Mouse (Mus musculus) C2C12 (cell line): ENCODE results near the gene Pigt. TPM values are rescaled to one million over a fixed set of nuclear protein-coding genes. Genes with fewer than 3 reads are reported as not detected.
A peak's percentile ranks its signal among the peaks of the same experiment; 100 is the strongest.

Experiments
- H3K27me3 ChIP-seq: one replicate; pipeline ENCODE4 v1.6.1; 2011; ENCODE audit not compliant: control insufficient read depth, insufficient read depth, insufficient read length
- H3K36me3 ChIP-seq: one replicate; pipeline ENCODE4 v1.6.1; 2011; ENCODE audit not compliant: control insufficient read depth, insufficient read depth
- H3K4me3 ChIP-seq: one replicate; pipeline ENCODE4 v1.5.1; 2011; ENCODE audit warnings: mild to moderate bottlenecking, control low read depth; ENCODE audit not compliant: poor library complexity, insufficient read depth, severe bottlenecking
- H3K79me2 ChIP-seq: one replicate; pipeline ENCODE4 v1.6.1; 2011; ENCODE audit not compliant: control insufficient read depth, insufficient read depth
- H3K79me3 ChIP-seq: one replicate; pipeline ENCODE4 v1.6.1; 2011; ENCODE audit warnings: low read depth, control low read depth
- H3ac ChIP-seq: one replicate; pipeline ENCODE3; 2011; ENCODE audit warnings: low read depth; ENCODE audit not compliant: control insufficient read depth, insufficient read length
- CEBPB ChIP-seq: IDR thresholded peaks from one replicate; pipeline ENCODE4 v1.6.1; 2011; ENCODE audit warnings: low read depth, mild to moderate bottlenecking, control low read depth, moderate library complexity
- CTCF ChIP-seq: IDR thresholded peaks from one replicate; pipeline ENCODE4 v1.5.1; 2011; ENCODE audit not compliant: control insufficient read depth, insufficient read depth, insufficient read length
- FOSL1 ChIP-seq: IDR thresholded peaks from one replicate; pipeline ENCODE4 v1.8.0; 2011; ENCODE audit warnings: mild to moderate bottlenecking, low read length; ENCODE audit not compliant: poor library complexity, insufficient read depth, severe bottlenecking
- MAX ChIP-seq: IDR thresholded peaks from one replicate; pipeline ENCODE4 v1.6.1; 2011; ENCODE audit warnings: mild to moderate bottlenecking, control low read depth
- MYOD1 ChIP-seq: IDR thresholded peaks from one replicate; pipeline ENCODE4 v1.6.1; 2011; ENCODE audit warnings: low read depth; ENCODE audit not compliant: control insufficient read depth, insufficient read length
- MYOG ChIP-seq: IDR thresholded peaks from one replicate; pipeline ENCODE4 v1.6.1; 2011; ENCODE audit not compliant: control insufficient read depth, insufficient read length; ENCODE audit errors: extremely low read depth
- USF1 ChIP-seq: IDR thresholded peaks from one replicate; pipeline ENCODE4 v1.6.1; 2011; ENCODE audit warnings: low read depth, mild to moderate bottlenecking, control low read depth, moderate library complexity
- polyA plus RNA-seq: library from polyadenylated mRNA; unstranded; fragments of >200 nt; fragmentation: generic; extraction: Trizol; gene quantifications from one replicate; pipeline ENCODE4 v1.2.1, GENCODE M21; 2012; ENCODE audit warnings: missing spikeins

Pigt gene
- polyA plus RNA-seq, 1 experiment = 74.3 TPM

DNA sequence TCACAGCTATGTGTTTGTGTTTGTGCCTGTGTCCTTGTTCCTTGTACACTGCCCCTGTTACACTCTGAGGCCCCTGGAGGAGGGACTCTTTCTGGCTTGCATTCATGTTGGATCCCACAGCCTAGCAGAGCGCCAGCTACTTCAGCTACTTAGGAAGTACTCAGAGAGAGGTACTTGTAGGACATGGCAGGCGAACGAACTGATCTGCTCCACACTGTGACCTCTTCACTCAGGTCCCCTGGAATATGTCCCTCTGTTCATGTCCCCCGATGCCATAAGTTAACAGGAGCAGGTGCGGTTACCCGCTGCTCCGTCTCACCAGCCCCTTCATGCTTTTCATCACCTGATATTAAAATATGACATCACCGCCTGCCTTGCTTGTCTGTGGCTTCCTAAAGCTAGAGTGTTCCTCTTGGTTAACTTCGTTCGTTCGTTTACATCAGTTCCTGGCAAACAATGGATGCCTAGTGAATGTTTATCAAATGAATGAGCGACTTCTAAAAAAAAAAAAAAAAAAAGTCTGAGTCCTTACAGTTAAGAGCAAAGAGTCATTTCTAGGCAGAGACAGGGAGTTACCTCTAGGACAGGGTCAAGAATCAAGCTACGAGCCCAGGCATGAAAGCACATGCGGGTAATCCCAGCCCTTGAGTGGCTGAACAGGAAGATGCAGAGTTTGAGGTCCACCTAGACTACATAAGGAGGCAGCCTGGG, 44.1 kb upstream of the Pigt start:
- TF ChIP-seq MYOG (no peak), CEBPB (no peak), USF1 (no peak)
- no peaks in the 10 kb centered on the region for H3K79me2 ChIP-seq
- H3K79me3 ChIP-seq = no peaks in the 10 kb centered on the region
- H3K36me3 ChIP-seq = no peaks in the 10 kb centered on the region
- no peak overlapping the region for H3K4me3 ChIP-seq
- H3K27me3 ChIP-seq = no peaks in the 10 kb centered on the region
- H3ac ChIP-seq = no peak overlapping the region

DNA sequence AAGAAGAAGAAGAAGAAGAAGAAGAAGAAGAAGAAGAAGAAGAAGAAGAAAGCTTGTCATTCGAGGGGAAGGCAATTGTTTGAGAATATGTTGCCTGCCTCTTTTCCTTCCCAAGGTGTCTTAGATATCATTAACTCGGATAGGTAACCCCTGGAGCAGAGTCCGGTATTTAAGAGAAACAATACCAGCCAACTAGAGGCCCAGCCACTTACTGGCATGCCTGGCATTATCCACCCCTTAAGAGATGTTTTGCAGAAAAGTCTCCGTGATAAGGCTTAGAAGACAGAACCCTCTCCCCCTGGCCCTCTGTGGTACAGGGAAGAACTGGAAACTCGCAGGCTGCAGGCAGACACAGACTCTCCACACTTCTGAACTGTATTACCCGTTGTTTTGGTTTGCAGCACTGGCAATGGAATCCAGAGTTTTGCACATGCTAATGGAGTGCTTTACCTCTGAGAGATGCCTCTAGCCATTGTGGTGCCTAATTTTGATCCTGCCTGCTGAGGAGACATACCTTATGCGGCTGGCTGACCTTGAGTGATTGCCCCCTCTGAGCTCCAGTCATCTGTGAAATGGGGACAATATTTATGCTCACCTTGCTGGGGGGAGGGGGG, 43.3 kb upstream of the Pigt start:
- TF ChIP-seq MAX (no peak), CEBPB (no peak), MYOG (no peak), USF1 (no peak), CTCF (no peak), MYOD1 (no peak), FOSL1 (no peak)
- no peaks in the 10 kb centered on the region for H3K79me2 ChIP-seq
- H3K27me3 ChIP-seq = no peaks in the 10 kb centered on the region
- no peaks in the 10 kb centered on the region for H3K79me3 ChIP-seq
- H3K36me3 ChIP-seq = no peaks in the 10 kb centered on the region
- H3ac ChIP-seq = no peak overlapping the region
- H3K4me3 ChIP-seq = no peak overlapping the region

DNA sequence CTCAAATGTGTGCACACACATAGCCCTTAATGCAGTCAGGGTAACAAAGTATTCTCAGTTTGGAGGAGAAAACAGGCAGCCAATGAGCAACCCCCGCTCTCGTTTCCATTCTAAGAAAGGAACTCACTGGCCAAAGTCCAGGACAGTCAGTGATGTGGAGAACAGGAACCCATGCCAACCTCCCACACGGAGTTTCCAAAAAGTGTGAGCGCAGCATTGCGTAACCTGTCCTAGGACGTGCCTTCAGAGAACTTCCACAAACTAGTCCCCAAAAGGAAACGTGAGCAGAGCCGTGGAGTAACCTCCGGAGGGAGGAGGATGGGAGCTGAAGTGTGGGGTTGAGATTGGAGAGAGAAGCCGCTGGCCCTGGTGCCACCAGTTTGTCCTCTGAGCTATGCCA, 42.5 kb upstream of the Pigt start:
- Histone ChIP-seq H3K27me3 (no peaks in the 10 kb centered on the region), H3K36me3 (no peaks in the 10 kb centered on the region), H3K79me3 (no peaks in the 10 kb centered on the region), H3K4me3 (no peak overlapping the region), H3ac (no peak overlapping the region), H3K79me2 (no peaks in the 10 kb centered on the region)
- TF ChIP-seq MYOD1 = no peak
- no peak for TF ChIP-seq MYOG
- TF ChIP-seq CEBPB = peak; percentile 98
- no peak for TF ChIP-seq MAX

DNA sequence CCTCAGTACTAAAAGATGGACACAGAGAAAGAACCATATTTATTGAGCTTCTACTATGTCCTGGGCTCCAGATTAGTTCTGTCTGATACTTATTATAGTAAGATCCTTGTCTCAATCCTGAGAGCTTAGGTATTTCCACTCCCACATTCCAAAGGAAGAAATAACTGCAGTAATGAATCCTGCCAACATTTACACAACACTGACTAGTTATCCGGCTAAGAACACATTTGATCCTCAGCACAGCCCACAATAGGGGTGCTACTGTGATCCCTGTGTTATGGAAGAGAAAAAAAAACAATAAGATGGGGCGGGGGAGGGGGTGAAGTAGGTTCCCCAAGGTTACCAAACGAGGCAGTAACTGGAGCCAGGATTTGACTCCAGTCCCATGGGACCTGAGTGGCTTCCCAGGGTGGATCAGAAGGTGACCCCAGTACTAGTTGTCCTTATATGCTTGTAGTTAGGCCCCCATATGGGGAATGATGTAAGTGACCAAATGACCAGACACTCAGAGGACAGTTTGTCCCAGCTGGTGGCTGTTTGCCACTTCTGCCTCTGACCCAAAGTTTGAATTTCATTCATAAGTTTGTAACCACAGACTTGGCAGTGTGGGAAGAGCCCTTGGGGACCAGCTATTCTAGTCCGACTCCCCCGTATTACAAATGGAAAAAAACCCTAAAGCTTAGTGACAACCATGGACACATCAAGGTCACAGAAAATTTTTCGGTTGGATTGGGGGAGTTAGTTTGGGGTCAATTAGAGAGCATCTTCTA, 41.7 kb upstream of the Pigt start:
- Histone ChIP-seq H3K27me3 (no peaks in the 10 kb centered on the region), H3K79me2 (no peaks in the 10 kb centered on the region), H3K36me3 (no peaks in the 10 kb centered on the region), H3K4me3 (no peak overlapping the region), H3ac (no peak overlapping the region), H3K79me3 (no peaks in the 10 kb centered on the region)
- TF ChIP-seq MYOD1 (no peak), MAX (no peak)

DNA sequence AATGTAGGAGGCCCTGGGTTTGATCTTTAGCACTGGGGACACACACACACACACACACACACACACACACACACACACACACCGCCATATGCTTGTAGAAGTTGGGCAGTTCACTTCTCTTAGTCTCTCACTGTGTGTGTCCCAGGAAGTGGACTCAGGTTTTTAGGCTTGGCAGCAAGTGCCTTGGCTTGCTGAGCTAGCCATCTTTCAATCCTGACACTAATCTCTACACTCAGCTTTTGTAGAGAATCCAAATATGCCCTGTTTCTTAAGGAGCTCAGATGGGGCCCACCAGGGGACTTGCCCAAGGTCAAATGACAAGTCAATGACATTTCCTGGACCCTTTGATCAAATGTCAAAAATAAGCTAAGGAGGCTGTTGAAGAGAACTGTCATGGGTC, 40.9 kb upstream of the Pigt start:
- H3K4me3 ChIP-seq = no peak overlapping the region
- peaks cover 2% of the 10 kb centered on the region for H3K79me3 ChIP-seq
- no peak overlapping the region for H3ac ChIP-seq
- peaks cover 4% of the 10 kb centered on the region for H3K79me2 ChIP-seq
- TF ChIP-seq CEBPB = no peak
- TF ChIP-seq MAX = no peak
- no peak for TF ChIP-seq CTCF
- H3K36me3 ChIP-seq = no peaks in the 10 kb centered on the region
- H3K27me3 ChIP-seq = no peaks in the 10 kb centered on the region

DNA sequence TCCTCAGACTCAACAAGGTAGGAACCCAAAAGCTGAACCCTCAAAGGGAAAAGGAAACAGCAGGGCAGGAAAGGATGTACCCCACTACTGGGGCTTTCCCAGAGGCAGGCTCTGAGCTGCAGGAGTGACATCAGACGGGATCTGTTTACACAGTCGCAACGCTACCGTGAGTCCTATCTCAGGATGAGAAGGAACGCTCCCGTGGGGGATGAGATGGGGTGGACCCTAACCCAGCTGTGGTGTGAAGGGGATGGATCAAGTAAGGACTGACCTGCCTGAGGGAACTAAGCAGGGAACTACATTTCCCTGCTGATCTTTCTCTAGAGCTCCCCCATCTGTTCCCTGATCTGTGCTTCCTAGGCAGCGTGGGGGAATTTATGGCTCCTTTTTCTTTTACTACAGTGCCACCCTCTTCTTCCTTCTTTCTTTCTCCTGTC, 40.4 kb upstream of the Pigt start, which contains the start of gene Sys1:
Gene Sys1 (plus strand): TSS at position 101 of the 437 bp plus-strand sequence.
- Histone ChIP-seq H3K36me3 (no peaks in the 10 kb centered on the region), H3K4me3 (no peak within 1 kb of the TSS)

More for the DNA sequence above, 40.4 kb upstream of the Pigt start, which contains the start of gene Sys1:
- Histone ChIP-seq H3K79me3 (peaks cover 7% of the 10 kb centered on the region), H3K79me2 (peaks cover 9% of the 10 kb centered on the region), H3K27me3 (no peaks in the 10 kb centered on the region), H3ac (peak within 1 kb of the TSS; percentile 38)
- TF ChIP-seq CTCF (no peak), CEBPB (no peak), USF1 (no peak), MYOD1 (no peak), MYOG (no peak), FOSL1 (no peak), MAX (no peak)
